Mouse (Mus musculus) hematopoietic stem cell, adult 5-6 weeks (primary cell): ENCODE measurements around the gene Tmem254b. TPM values are rescaled to one million over a fixed set of nuclear protein-coding genes. Genes with fewer than 3 reads are reported as not detected.

ENCODE experiments used
- total RNA-seq: library from RNA; stranded (forward); fragments of 172-1452, 232-1000 nt; gene quantifications from 2 replicates; pipeline ENCODE4 v1.2.3, GENCODE M21; 2017

The Tmem254b gene
- total RNA-seq, 1 experiment from 2014 or later, result 18.9 TPM

Other genes with a start within 250 kb of the Tmem254b start
- not detected in 2 replicates for gene Duxbl1, start 228.5 kb downstream of the Tmem254b start, total RNA-seq
- not detected in 2 replicates for gene Gm9780, start 164.3 kb downstream of the Tmem254b start, total RNA-seq
- 70.7 and 77.4 TPM in 2 replicates for gene Tmem254c, start 139.7 kb downstream of the Tmem254b start, total RNA-seq
- gene Cphx2, start 125.5 kb downstream of the Tmem254b start, total RNA-seq, result not detected in 2 replicates
- not detected in 2 replicates for gene Cphx3, start 124.7 kb downstream of the Tmem254b start, total RNA-seq
- not detected in 2 replicates for gene Duxbl2, start 88.7 kb downstream of the Tmem254b start, total RNA-seq
- gene Plac9b, start 24.6 kb downstream of the Tmem254b start, total RNA-seq, result not detected in 2 replicates
- gene Duxbl3, start 50.9 kb upstream of the Tmem254b start, total RNA-seq, result not detected in 2 replicates